Mouse (Mus musculus): ENCODE measurements around the gene Dlg2.

The Dlg2 gene

DNA sequence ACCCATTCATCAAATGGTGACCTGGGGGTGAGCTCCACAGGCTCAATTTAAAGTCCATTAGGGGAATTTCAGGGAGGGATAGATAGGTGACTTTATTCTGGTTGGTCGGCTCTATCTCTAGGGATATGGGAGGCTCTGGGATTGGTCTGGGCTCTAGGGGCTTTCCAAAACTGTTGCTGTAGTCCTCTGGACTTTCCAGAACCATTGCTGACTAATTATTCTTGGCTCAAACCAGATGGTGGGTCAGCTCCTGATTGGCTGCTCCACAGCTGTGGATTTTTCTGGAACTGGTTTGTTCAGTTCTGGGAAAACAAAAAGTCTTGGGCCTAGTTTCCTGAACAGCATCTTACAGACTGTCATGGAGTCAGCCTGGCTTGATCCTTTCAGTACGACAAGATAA, 2017.0 kb downstream of the Dlg2 start:
- DNase-seq (ENCODE audit: extremely low spot score, low read depth, low spot score): no peak

Data from hindlimb bud, embryonic 11.5 days (tissue).